Mouse (Mus musculus): Measurements from ENCODE around the gene Slc10a1. TPM values are rescaled to one million over a fixed set of nuclear protein-coding genes. Genes with fewer than 3 reads are reported as not detected.

Slc10a1 gene
- polyA plus RNA-seq, 1 experiment = 0.02 TPM

GRCm38 (mm10) chr12:80982326-80982725 is 13.8 kb upstream of the Slc10a1 start:
- Histone ChIP-seq H3K4me3 (no peak overlapping the region), H3K4me2 (ENCODE audit: low read depth) (no peak overlapping the region), H3ac (ENCODE audit: control insufficient read depth, insufficient read length) (no peak overlapping the region), H3K36me3 (ENCODE audit: control insufficient read depth, insufficient read depth) (no peaks in the 10 kb centered on the region), H3K79me2 (ENCODE audit: control insufficient read depth, insufficient read depth) (no peaks in the 10 kb centered on the region), H3K27me3 (ENCODE audit: control insufficient read depth, insufficient read depth, insufficient read length) (peaks cover 6% of the 10 kb centered on the region)
- TF ChIP-seq USF1 (IDR thresholded peaks at IDR 0.05; ENCODE audit: low read depth) = no peak
- TF ChIP-seq TCF12 (IDR thresholded peaks at IDR 0.05; ENCODE audit: insufficient read depth, poor library complexity, severe bottlenecking) = no peak
- TF ChIP-seq CEBPB (IDR thresholded peaks at IDR 0.05; ENCODE audit: insufficient read depth, poor library complexity, severe bottlenecking) = no peak
- no peak for TF ChIP-seq MAX (IDR thresholded peaks at IDR 0.05; ENCODE audit: low read depth)

- no peak for TF ChIP-seq TCF3 (IDR thresholded peaks at IDR 0.05; ENCODE audit: insufficient read length, low read depth)
- TF ChIP-seq SRF (IDR thresholded peaks at IDR 0.05; ENCODE audit: control insufficient read depth, insufficient read length, low read depth) = no peak
- no peak for TF ChIP-seq USF1 (IDR thresholded peaks at IDR 0.05; ENCODE audit: low read depth)
- no peak for TF ChIP-seq POLR2AphosphoS2 (IDR thresholded peaks at IDR 0.05; ENCODE audit: insufficient read length, low read depth)
- TF ChIP-seq MAX (IDR thresholded peaks at IDR 0.05; ENCODE audit: low read depth) = no peak
- no peak for TF ChIP-seq CEBPB (IDR thresholded peaks at IDR 0.05; ENCODE audit: insufficient read depth, poor library complexity, severe bottlenecking)
- TF ChIP-seq MYOD1 (IDR thresholded peaks at IDR 0.05; ENCODE audit: control insufficient read depth in 1 of 3, insufficient read length in 2 of 3, low read depth in 2 of 3) = no peak
- TF ChIP-seq TCF12 (IDR thresholded peaks at IDR 0.05; ENCODE audit: insufficient read depth, poor library complexity, severe bottlenecking) = no peak
- no peak for TF ChIP-seq REST (IDR thresholded peaks at IDR 0.05; ENCODE audit: insufficient read depth, insufficient read length)
- TF ChIP-seq POLR2A (IDR thresholded peaks at IDR 0.05; ENCODE audit: insufficient read length, low read depth) = no peak
- TF ChIP-seq E2F4 (IDR thresholded peaks at IDR 0.05; ENCODE audit: insufficient read depth) = no peak
- no peak for TF ChIP-seq MYOG (IDR thresholded peaks at IDR 0.05; ENCODE audit: control insufficient read depth in 1 of 3, insufficient read depth in 1 of 3, insufficient read length in 2 of 3, low read depth in 2 of 3)
- H3K4me3 ChIP-seq = no peak overlapping the region
- no peak overlapping the region for H3ac ChIP-seq (ENCODE audit: control insufficient read depth, insufficient read length)
Measured at GRCm38 (mm10) chr12:80975939-80976671, 7.6 kb upstream of the Slc10a1 start.

GRCm38 (mm10) chr12:80971756-80972155 is 3.3 kb upstream of the Slc10a1 start:
- Histone ChIP-seq H3K27me3 (ENCODE audit: control insufficient read depth, insufficient read depth, insufficient read length) (peaks cover 15% of the 10 kb centered on the region), H3K4me2 (ENCODE audit: low read depth) (no peak overlapping the region), H3K79me2 (ENCODE audit: control insufficient read depth, insufficient read depth) (no peaks in the 10 kb centered on the region), H3K4me3 (no peak overlapping the region), H3ac (ENCODE audit: control insufficient read depth, insufficient read length) (no peak overlapping the region), H3K36me3 (ENCODE audit: control insufficient read depth, insufficient read depth) (no peaks in the 10 kb centered on the region)
- TF ChIP-seq TCF3 (IDR thresholded peaks at IDR 0.05; ENCODE audit: insufficient read length, low read depth) = no peak

More at GRCm38 (mm10) chr12:80975939-80976671, 7.6 kb upstream of the Slc10a1 start:
- no peaks in the 10 kb centered on the region for H3K36me3 ChIP-seq (ENCODE audit: control insufficient read depth, insufficient read depth)
- H3K79me2 ChIP-seq (ENCODE audit: control insufficient read depth, insufficient read depth) = no peaks in the 10 kb centered on the region
- H3K4me2 ChIP-seq (ENCODE audit: low read depth) = no peak overlapping the region
- peaks cover 15% of the 10 kb centered on the region for H3K27me3 ChIP-seq (ENCODE audit: control insufficient read depth, insufficient read depth, insufficient read length)

- H3K4me3 ChIP-seq = no peak overlapping the region
- no peak overlapping the region for H3K4me2 ChIP-seq (ENCODE audit: low read depth)
- no peak for TF ChIP-seq REST (IDR thresholded peaks at IDR 0.05; ENCODE audit: insufficient read depth, insufficient read length)
- TF ChIP-seq CEBPB (IDR thresholded peaks at IDR 0.05; ENCODE audit: insufficient read depth, poor library complexity, severe bottlenecking) = no peak
- TF ChIP-seq TCF12 (IDR thresholded peaks at IDR 0.05; ENCODE audit: insufficient read depth, poor library complexity, severe bottlenecking) = no peak
- TF ChIP-seq SRF (IDR thresholded peaks at IDR 0.05; ENCODE audit: control insufficient read depth, insufficient read length, low read depth) = no peak
- no peak for TF ChIP-seq MYOD1 (IDR thresholded peaks at IDR 0.05; ENCODE audit: control insufficient read depth in 1 of 3, insufficient read length in 2 of 3, low read depth in 2 of 3)
- no peak for TF ChIP-seq MYOG (IDR thresholded peaks at IDR 0.05; ENCODE audit: control insufficient read depth in 1 of 3, insufficient read depth in 1 of 3, insufficient read length in 2 of 3, low read depth in 2 of 3)
- no peak for TF ChIP-seq POLR2A (IDR thresholded peaks at IDR 0.05; ENCODE audit: insufficient read length, low read depth)
- TF ChIP-seq MAX (IDR thresholded peaks at IDR 0.05; ENCODE audit: low read depth) = no peak
- no peak for TF ChIP-seq USF1 (IDR thresholded peaks at IDR 0.05; ENCODE audit: low read depth)
- no peak for TF ChIP-seq POLR2AphosphoS2 (IDR thresholded peaks at IDR 0.05; ENCODE audit: insufficient read length, low read depth)
- TF ChIP-seq TCF3 (IDR thresholded peaks at IDR 0.05; ENCODE audit: insufficient read length, low read depth) = no peak
- no peak for TF ChIP-seq E2F4 (IDR thresholded peaks at IDR 0.05; ENCODE audit: insufficient read depth)
- H3K79me2 ChIP-seq (ENCODE audit: control insufficient read depth, insufficient read depth) = no peaks in the 10 kb centered on the region
- H3K36me3 ChIP-seq (ENCODE audit: control insufficient read depth, insufficient read depth) = no peaks in the 10 kb centered on the region
- H3K27me3 ChIP-seq (ENCODE audit: control insufficient read depth, insufficient read depth, insufficient read length) = peaks cover 7% of the 10 kb centered on the region
- no peak overlapping the region for H3ac ChIP-seq (ENCODE audit: control insufficient read depth, insufficient read length)
Measured at GRCm38 (mm10) chr12:80970181-80970705, 1.7 kb upstream of the Slc10a1 start.

GRCm38 (mm10) chr12:80967918-80968317 is 587 bp downstream of the Slc10a1 start:
- TF ChIP-seq TCF3 (IDR thresholded peaks at IDR 0.05; ENCODE audit: insufficient read length, low read depth) (no peak), MYOD1 (IDR thresholded peaks at IDR 0.05; ENCODE audit: control insufficient read depth in 1 of 3, insufficient read length in 2 of 3, low read depth in 2 of 3) (no peak), POLR2AphosphoS2 (IDR thresholded peaks at IDR 0.05; ENCODE audit: insufficient read length, low read depth) (no peak), TCF12 (IDR thresholded peaks at IDR 0.05; ENCODE audit: insufficient read depth, poor library complexity, severe bottlenecking) (no peak), POLR2A (IDR thresholded peaks at IDR 0.05; ENCODE audit: insufficient read length, low read depth) (no peak), USF1 (IDR thresholded peaks at IDR 0.05; ENCODE audit: low read depth) (no peak), SRF (IDR thresholded peaks at IDR 0.05; ENCODE audit: control insufficient read depth, insufficient read length, low read depth) (no peak), MAX (IDR thresholded peaks at IDR 0.05; ENCODE audit: low read depth) (no peak), REST (IDR thresholded peaks at IDR 0.05; ENCODE audit: insufficient read depth, insufficient read length) (no peak)
- H3K79me2 ChIP-seq (ENCODE audit: control insufficient read depth, insufficient read depth) = no peaks in the 10 kb centered on the region
- no peak overlapping the region for H3K4me2 ChIP-seq (ENCODE audit: low read depth)
- peaks cover 7% of the 10 kb centered on the region for H3K27me3 ChIP-seq (ENCODE audit: control insufficient read depth, insufficient read depth, insufficient read length)
- no peak overlapping the region for H3K4me3 ChIP-seq
- no peaks in the 10 kb centered on the region for H3K36me3 ChIP-seq (ENCODE audit: control insufficient read depth, insufficient read depth)
- no peak overlapping the region for H3ac ChIP-seq (ENCODE audit: control insufficient read depth, insufficient read length)
